Mouse (Mus musculus) retina, embryonic 14.5 days (tissue): Measurements from ENCODE around the gene Ifi205.
"Not testable (repeated sequence)": the region's sequence is repeated elsewhere in the genome, so short reads cannot be mapped to it uniquely, and the experiment has no call there.

Source experiments
- DNase-seq: peaks from one replicate; pipeline ENCODE4 v3.0.0-alpha.2; 2015; ENCODE audit warnings: low spot score

Ifi205 gene

DNA sequence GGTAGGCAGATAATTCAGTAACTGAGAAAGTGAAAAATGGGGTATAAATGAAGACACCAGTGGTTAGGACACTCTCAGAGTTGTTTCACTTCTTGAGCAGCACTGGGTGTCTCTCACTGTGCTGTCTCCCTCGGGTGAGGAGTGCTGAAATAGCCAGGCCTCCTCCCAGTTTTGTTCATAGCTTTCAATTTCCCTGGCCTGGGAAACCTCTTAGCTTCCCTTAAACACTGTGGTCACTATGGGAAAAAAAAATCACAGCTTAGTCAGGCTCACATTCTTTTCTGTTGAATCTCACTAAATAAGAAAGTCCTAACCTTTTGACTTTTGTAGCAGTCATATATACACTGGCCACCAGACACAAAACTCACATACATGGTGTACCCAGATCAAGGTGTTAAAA lies at the start of gene Ifi205:
Gene Ifi205 (minus strand): TSS at position 113 of the 400 bp plus-strand sequence.
- no peak for DNase-seq

- no peak for DNase-seq
These were observed 34.7 kb upstream of the Ifi205 start, which contains the start of gene Olfr430 for GRCm38 (mm10) chr1:174066305-174066704. TSS of gene Olfr430 (plus strand) at chr1:174066605.

GRCm38 (mm10) chr1:174055248-174055647 lies 23.6 kb upstream of the Ifi205 start:
- DNase-seq: no peak

- no peak for DNase-seq
These were observed 21.4 kb upstream of the Ifi205 start for GRCm38 (mm10) chr1:174052981-174053380.

DNA sequence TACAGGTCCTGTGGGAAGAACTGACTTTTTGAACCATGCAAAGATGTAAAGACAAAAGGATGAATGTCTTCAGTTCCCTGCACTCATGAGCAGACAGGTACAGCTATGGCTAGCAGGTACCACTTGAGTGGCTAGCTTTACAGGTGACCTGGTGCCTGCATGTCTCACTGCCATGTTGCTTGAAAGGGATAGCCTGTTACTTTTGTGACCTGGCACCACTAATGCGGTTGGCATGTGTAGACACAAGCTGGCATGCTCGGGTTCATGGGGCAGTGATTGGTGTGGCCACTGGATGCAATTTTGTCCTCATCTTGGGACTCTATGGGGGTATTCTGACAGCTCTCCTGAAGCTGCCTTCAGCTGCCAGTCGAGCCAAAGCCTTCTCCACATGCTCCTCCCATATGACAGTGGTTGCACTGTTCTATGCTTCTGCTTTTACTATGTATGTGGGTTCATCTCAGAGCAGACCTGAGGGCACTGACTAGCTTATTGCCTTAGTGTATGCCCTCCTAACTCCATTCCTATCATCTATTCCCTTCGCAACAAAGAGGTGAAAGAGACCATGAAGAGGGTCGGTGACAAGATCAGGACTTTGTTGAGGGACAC lies 20.4 kb upstream of the Ifi205 start:
- DNase-seq: no peak

DNA sequence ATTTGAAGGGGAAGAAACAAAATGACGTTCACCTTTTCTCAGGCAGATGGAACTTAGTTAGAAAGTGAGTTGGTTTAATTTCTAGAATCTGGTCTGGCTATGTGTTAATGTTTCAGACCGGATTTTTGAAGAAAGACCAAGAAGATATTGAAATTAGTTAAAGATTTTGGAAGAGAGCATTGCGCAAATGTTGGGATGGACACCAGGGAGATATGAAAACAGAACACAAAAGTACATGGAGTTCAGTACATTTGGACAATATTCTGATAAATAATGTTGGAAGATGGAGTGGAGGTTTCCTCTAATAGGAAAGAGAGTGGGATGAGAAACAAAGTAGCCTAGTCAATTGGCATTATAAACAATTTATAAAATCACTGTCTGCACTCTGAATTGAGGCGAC lies 19.9 kb upstream of the Ifi205 start:
- DNase-seq: no peak

- DNase-seq: no peak
These were observed 18.9 kb upstream of the Ifi205 start for GRCm38 (mm10) chr1:174050532-174050931.

GRCm38 (mm10) chr1:174049357-174049756 lies 17.7 kb upstream of the Ifi205 start:
- not testable (repeated sequence) for DNase-seq

- DNase-seq: no peak
These were observed 17.3 kb upstream of the Ifi205 start, which contains the start of gene Olfr432 for GRCm38 (mm10) chr1:174048893-174049292. TSS of gene Olfr432 (plus strand) at chr1:174049205.

GRCm38 (mm10) chr1:174048227-174048626 lies 16.6 kb upstream of the Ifi205 start:
- not testable (repeated sequence) for DNase-seq

DNA sequence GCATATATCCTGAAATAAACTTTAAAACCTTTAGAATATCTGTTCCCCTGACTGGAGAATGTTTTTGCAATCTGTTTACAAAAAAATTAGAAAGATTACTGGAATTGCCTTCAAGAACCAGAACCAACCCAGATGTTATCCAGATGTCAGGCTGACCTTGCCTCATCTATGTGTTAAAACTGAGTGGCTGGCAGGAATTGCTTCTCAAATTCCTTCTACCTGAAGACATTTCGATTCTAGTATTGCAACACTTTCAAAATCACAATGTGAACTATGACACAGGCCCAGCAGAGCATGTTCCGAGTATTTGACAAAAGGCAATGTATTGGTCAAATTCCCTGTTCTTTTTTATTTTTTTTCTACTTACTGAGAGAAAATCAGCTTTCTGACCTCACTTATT lies 12.8 kb upstream of the Ifi205 start:
- DNase-seq: no peak

- DNase-seq: not testable (repeated sequence)
These were observed 10.7 kb upstream of the Ifi205 start for GRCm38 (mm10) chr1:174042091-174042884.

GRCm38 (mm10) chr1:174040523-174041177 lies 9.0 kb upstream of the Ifi205 start, which contains the start of gene Olfr433:
TSS of gene Olfr433 (plus strand) at chr1:174040705.
- DNase-seq: no peak

DNA sequence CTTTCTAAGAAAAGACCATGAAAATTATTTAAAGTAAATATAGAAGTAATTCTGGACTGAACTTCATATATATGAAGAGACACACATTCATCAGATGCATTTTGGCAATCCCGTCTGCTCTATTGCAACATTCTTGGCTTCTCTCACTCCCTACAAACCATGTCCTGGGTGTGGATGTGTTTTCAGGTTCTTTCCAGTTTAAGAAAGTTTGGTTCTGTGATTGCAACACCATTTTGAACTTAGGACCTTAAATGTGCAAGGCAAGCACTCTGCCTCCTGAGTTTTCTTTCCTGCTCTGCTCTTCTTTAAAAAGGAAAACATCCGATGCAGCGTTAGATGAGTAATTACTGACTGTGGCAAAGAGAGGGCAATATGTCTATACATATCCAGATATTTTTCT lies 6.9 kb upstream of the Ifi205 start:
- DNase-seq: no peak

DNA sequence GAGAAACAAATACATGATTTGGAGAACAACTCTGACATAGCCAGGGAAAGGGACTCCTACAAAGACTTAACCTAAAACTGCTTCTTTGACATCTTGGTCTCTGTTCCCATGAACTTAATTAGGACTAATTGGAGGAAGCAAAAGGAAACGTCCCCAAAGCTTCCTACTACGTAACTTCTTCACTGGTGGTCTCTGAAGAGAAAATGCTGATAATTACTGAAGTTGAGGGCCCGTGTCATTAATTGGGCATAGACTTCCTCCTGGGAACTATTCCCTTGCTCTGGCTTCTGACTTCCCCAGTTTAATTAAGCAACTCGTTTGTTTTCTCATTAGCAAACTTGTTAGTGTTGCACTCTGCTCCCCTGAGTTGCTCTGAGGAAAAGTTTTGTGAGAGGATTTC lies 4.2 kb upstream of the Ifi205 start:
- peak; percentile 76 for DNase-seq

DNA sequence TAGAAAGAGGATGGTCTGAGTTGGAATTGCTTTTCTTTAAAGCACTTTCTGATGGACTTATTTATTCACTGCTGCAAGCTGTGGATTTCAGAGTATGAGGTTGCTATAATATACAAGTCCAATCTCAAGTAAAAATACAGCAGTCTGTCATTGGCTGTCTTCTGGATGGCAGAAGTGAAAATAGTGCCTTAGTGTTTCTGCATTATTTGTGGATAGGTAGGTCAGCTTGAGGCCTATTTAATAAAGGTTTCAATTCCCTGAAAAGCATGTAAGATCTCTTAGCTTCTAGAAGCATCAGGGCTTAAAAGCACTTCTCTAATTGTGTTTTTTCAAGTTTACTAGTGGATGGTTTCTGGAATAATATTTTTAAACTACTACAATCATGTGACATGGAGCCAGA lies 24.6 kb downstream of the Ifi205 start:
- not testable (repeated sequence) for DNase-seq

- not testable (repeated sequence) for DNase-seq
These were observed 27.1 kb downstream of the Ifi205 start for GRCm38 (mm10) chr1:174004352-174005109.

DNA sequence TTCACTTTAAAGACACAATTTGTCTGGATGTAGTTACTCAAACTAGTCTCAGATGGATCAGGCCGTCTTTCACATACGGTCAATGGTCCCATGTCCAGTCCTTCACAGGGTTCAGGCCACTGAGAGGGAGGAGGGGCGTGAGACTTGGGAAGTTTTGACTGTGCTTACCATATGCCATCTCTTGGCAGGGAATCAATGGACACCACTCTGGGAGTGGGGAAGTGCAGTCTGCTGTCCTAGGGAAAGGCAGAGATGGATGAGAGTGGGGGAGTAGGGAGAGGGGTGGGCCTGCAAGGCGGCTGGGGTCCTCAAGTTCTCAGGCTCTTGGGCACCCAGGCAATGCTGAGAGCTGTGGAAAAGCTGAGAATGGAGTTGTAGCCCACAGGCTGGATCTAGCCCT lies 36.6 kb downstream of the Ifi205 start:
- DNase-seq: no peak

DNA sequence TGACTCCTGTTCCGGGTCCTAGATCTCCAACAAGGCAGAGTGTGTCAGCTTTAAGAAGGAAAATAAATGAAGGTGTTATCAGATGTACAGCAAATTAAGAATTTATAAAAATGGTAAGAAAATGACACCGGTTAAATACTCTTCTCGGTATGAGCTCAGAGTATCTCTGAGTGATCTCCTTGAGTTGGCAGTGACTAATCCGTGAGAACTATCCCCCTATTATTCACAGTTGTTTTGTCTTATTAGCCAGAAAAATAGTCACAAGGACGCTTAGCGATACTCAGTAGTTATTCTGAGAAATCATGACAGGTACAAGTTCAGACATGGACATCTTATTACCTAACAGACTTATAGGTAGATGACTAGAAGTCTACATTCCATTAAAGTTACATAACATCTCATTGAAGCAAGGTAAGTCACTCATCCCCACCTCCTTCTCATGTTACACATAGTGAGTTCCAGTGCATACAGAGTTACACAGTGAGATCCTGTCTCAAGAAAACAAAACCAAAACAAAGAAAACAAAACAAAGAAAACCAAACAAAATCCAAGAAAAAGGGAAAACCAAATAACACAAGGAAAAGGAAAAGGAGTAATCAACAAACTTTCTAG lies 48.8 kb downstream of the Ifi205 start, which contains the start of gene Ifi202b:
Gene Ifi202b (minus strand): TSS at position 51 of the 612 bp plus-strand sequence.
- not testable (repeated sequence) for DNase-seq

GRCm38 (mm10) chr1:173981038-173981437 lies 50.6 kb downstream of the Ifi205 start:
- DNase-seq: peak; percentile 9

DNA sequence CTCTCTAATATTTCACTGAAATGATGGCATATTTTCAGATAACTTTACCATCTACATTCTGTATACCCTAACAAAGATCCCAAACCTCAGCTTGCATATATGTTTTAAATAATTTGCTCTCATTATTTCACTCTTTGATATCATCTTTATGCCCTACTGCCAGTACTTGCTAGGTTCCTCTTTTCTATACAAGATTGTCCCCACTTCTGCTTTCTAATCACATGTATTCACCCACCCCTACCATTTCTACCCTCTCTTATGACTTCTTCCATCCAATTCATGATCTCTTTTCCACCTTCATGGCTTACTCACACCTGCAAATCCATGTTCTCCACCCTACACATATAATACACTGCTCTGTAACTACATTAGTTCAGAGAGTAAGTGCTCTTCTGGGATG lies 54.0 kb downstream of the Ifi205 start:
- no peak for DNase-seq
